Mouse (Mus musculus): Measurements from ENCODE around the gene Faf1.

DNA sequence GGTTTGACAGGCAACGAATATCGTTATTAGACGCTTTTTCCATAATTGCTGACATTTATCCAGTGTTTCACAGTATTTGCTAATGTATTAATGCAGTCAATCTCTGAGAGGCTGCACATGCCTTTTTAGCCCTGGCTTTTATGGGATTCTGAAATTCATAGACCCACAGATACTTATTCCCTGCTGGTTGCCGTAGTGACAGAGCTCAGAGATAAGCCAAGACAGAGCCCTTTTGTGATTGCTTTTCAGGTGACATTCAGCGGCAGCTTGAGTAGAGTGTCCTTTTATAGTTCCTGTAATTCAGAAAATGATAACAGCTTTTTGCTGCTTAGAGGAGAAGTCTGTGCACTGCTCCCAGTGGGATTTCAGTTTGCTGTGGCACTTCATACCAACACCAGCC, 130.0 kb downstream of the Faf1 start:
- TF ChIP-seq CTCF (IDR thresholded peaks at IDR 0.05; ENCODE audit: low read depth), result no peak
- no peak for TF ChIP-seq EP300 (optimal IDR thresholded peaks at IDR 0.05)
